Mouse (Mus musculus) liver, embryonic 14.5 days (tissue): ENCODE measurements at regions not wholly inside any gene's neighbourhood (a gene's known extent, or its start where the extent isn't known, plus 50 kb on each side); places are given as distances from the start of the nearest gene placed in this dataset.

Source experiments
- ATAC-seq: fragments of 200-750 bp; cut with Nextera tagmentation; 2 replicates; pipeline ENCODE4 v1.8.0; 2017; ENCODE audit warnings: moderate number of reproducible peaks, mild to moderate bottlenecking, moderate library complexity; ENCODE audit not compliant: insufficient read depth
- DNase-seq, 3 experiments: peaks; one replicate each; pipeline ENCODE4 v3.0.0-alpha.2; 2012 to 2013; ENCODE audit warnings: low read depth in 3 of 3, low spot score in 3 of 3
- H3K27ac ChIP-seq: fragments of 300-500 bp; sonication (generic); 2 replicates; pipeline ENCODE4 v1.5.1; 2014; ENCODE audit warnings: moderate library complexity, mild to moderate bottlenecking, control low read depth, inconsistent platforms
- H3K27me3 ChIP-seq: fragments of 300-500 bp; sonication (generic); 2 replicates; pipeline ENCODE4 v1.6.1; 2014; ENCODE audit warnings: mild to moderate bottlenecking, low read length, moderate library complexity; ENCODE audit not compliant: control insufficient read depth, insufficient read depth
- H3K36me3 ChIP-seq: fragments of 300-500 bp; sonication (generic); replicated peaks from 2 replicates; pipeline ENCODE4 v1.6.1; 2014; ENCODE audit warnings: low read depth; ENCODE audit not compliant: control insufficient read depth, insufficient read depth
- H3K4me1 ChIP-seq, 2 experiments: fragments of 200-500 bp in 1 of 2; fragments of 300-500 bp in 1 of 2; sonication (generic) in 1 of 2; replicated peaks; 2 replicates each; pipeline ENCODE4 v1.6.1; 2012 to 2014; ENCODE audit warnings: antibody characterized with exemption in 1 of 2, inconsistent platforms in 1 of 2, low read length in 1 of 2; ENCODE audit not compliant: control insufficient read depth in 2 of 2, insufficient read depth in 2 of 2
- H3K4me2 ChIP-seq: fragments of 300-500 bp; sonication (generic); 2 replicates; pipeline ENCODE4 v1.6.1; 2014; ENCODE audit warnings: low read depth, mild to moderate bottlenecking, control low read depth, moderate library complexity
- H3K4me3 ChIP-seq, 2 experiments: fragments of 200-500 bp in 1 of 2; fragments of 300-500 bp in 1 of 2; sonication (generic) in 1 of 2; 2 replicates each; pipeline ENCODE4 v1.5.1; 2012 to 2014; ENCODE audit warnings: low read depth in 2 of 2, low read length in 2 of 2, mild to moderate bottlenecking in 2 of 2, control low read depth in 1 of 2, inconsistent platforms in 1 of 2, moderate library complexity in 1 of 2; ENCODE audit not compliant: insufficient read depth in 1 of 2
- H3K9ac ChIP-seq: fragments of 300-500 bp; sonication (generic); replicated peaks from 2 replicates; pipeline ENCODE4 v1.6.1; 2014; ENCODE audit warnings: mild to moderate bottlenecking, control low read depth, moderate library complexity
- H3K9me3 ChIP-seq: fragments of 300-500 bp; sonication (generic); 2 replicates; pipeline ENCODE4 v1.6.1; 2016; ENCODE audit warnings: low read length, mixed read lengths; ENCODE audit not compliant: control insufficient read depth
- CTCF ChIP-seq: IDR thresholded peaks from 2 replicates; pipeline ENCODE4 v1.5.1; 2016; ENCODE audit warnings: antibody characterized with exemption, low read depth, control low read depth
- EP300 ChIP-seq: IDR thresholded peaks from 2 replicates; pipeline ENCODE4 v1.6.1; 2016; ENCODE audit warnings: antibody characterized with exemption, low read depth
- WGBS: fragments of 180-500 bp; shearing (Covaris S2); extraction: QIAGEN DNeasy Blood & Tissue Kit; methylation state at CpG from one replicate; pipeline ENCODE4 v1.1.7; 2014; ENCODE audit not compliant: insufficient replicate concordance; 5-methylcytosine and 5-hydroxymethylcytosine counted together

DNA sequence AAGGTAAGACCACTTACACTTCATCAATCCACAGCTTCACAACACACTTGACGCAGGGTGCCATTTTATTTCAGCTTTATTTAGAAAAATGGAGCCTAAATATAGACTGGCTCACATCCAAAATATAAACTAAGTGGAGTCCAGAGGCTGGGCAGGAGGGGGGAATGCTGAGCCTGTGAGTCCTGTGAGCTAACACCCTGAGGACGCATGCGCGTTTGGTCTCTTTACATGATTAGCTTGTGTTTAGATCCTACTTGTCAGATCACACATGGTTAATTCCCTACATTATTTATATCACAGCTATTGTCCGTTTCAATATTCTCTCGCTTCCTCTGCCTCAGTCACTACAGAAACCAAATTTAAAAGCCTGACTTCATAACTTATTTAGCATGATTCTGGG is 99.1 kb upstream of the Hnrnpa3 start:
- DNase-seq, result no peak
- Histone ChIP-seq H3K36me3 (no peaks in the 10 kb centered on the region), H3K27ac (no peak overlapping the region), H3K27me3 (no peaks in the 10 kb centered on the region), H3K4me1 (peaks cover 2 to 6% of the 10 kb centered on the region in 2 experiments; a peak in 3 of 4 replicates), H3K9ac (no peak overlapping the region), H3K4me2 (no peak overlapping the region), H3K4me3 (no peak overlapping the region), H3K9me3 (no peaks in the 10 kb centered on the region)
- 72% methylated on average over 6 of the region's 6 CpGs for WGBS
- TF ChIP-seq EP300 (no peak), CTCF (no peak)
- no peak for ATAC-seq

DNA sequence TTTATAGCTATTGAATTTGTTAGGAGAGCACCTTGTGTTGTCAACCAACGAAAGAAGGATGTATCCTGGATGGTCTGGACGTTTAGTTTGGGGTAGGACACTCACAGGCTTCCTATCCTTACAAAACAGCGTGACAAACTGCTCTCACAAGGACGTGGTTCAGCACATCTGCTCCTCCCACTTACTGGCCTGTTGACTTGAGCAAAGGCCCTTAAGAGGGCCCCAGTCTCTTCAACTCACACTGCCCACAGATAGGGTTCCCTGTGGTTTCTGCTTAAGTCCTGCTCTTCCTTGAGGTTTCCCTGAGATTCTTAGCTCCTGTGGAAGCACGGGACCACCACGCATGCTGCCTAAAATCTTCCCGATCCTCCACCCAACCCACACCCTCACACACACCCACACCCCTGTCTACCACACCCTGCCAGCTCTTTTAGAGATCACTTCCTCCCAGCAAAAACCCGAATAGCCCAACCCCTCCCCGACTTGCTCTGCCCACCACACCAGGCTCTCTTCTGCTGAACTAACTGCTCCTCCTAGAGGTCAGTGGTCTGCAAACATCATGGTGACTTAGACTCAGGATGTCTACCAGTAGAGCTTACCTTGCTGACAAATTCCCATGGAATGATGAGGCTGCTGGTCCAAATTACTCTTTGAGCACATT is 95.7 kb upstream of the Hnrnpa3 start:
- DNase-seq, result peak in 1 of 3 experiments; percentile 10
- Histone ChIP-seq H3K9me3 (no peaks in the 10 kb centered on the region), H3K9ac (no peak overlapping the region), H3K4me1 (peaks cover 2 to 6% of the 10 kb centered on the region in 2 experiments; a peak in 3 of 4 replicates), H3K27ac (no peak overlapping the region), H3K4me2 (peak overlapping the region; percentile 13; the same call in 1 of the 2 replicates), H3K36me3 (no peaks in the 10 kb centered on the region), H3K27me3 (no peaks in the 10 kb centered on the region), H3K4me3 (no peak overlapping the region)
- no peak for ATAC-seq
- TF ChIP-seq CTCF (peak; percentile 31; the same call in 1 of the 2 replicates), EP300 (no peak)
- 20% methylated on average over 9 of the region's 9 CpGs for WGBS

DNA sequence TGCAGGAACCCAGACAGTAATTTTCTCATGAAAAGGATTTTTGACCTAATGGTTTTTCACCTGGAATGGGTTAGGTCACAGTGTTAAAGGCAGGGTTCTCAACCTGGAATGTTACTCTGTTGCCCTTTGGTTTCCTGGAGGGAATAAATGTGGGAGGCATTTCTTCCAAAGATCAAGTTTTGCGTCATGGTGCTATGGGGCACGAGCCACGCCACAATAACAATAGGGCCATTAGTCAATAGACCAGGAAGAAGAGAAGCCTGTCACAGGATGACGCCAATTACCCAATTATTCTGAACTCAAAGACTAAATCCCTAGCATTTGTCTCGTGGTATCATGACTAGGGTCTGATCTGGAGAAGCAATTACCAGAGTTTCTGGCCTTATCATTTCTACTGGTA is 94.3 kb upstream of the Hnrnpa3 start:
- Histone ChIP-seq H3K4me2 (no peak overlapping the region), H3K36me3 (no peaks in the 10 kb centered on the region), H3K4me3 (no peak overlapping the region), H3K27ac (no peak overlapping the region), H3K9me3 (no peaks in the 10 kb centered on the region), H3K27me3 (no peaks in the 10 kb centered on the region), H3K9ac (no peak overlapping the region), H3K4me1 (peaks cover 2 to 6% of the 10 kb centered on the region in 2 experiments; a peak in 3 of 4 replicates)
- TF ChIP-seq EP300, result no peak
- WGBS, result 55% methylated on average over 5 of the region's 5 CpGs
- DNase-seq (no peak), ATAC-seq (no peak)

DNA sequence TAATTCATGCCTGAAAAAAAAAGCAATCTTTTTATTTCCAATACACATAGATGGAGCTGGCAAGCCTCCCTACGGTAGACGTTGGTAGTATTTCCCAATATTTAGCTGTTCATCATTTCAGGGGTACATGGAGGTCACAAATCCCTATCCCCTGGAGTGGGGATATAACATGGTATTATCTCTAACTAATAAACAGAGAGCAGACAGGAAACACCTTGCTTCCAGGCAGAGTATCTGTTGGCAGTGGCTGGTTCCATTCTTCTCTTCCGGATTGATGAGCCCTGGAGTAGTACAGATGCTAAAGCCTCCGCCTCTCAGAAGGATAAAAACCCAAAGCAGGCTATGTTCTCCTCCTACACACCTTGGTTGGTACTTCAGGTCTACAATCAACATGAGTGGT is 91.9 kb upstream of the Hnrnpa3 start:
- Histone ChIP-seq H3K9ac (no peak overlapping the region), H3K27ac (no peak overlapping the region), H3K36me3 (no peaks in the 10 kb centered on the region), H3K4me2 (no peak overlapping the region), H3K4me1 (peaks cover 2 to 6% of the 10 kb centered on the region in 2 experiments; a peak in 3 of 4 replicates), H3K4me3 (no peak overlapping the region), H3K9me3 (no peaks in the 10 kb centered on the region), H3K27me3 (no peaks in the 10 kb centered on the region)
- no peak for DNase-seq
- no peak for ATAC-seq
- TF ChIP-seq CTCF, result no peak
- no peak for TF ChIP-seq EP300
- WGBS, result 52% methylated on average over 4 of the region's 4 CpGs

DNA sequence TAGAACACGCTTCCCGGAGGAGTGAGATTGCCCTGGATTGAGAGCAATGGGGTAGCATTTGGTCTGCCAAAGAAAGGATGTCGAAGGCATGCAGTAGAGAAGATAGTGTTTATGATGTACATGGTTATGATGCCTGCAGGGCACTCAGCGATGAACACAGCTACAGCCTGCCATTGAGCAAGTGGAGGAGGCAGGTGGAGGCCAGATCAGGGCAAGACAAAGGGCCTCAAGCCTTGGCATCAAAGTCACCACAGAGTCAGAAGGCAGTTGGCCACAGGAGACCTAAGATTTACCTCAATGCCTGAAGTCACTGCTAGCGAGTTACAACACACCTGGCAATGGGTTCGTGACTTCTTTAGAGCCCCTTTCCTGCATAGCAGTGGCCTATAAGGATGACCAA is 89.3 kb upstream of the Hnrnpa3 start:
- TF ChIP-seq EP300, result no peak
- no peak for TF ChIP-seq CTCF
- H3K9me3 ChIP-seq, result no peaks in the 10 kb centered on the region
- 54% methylated on average over 6 of the region's 6 CpGs for WGBS
- DNase-seq (no peak), ATAC-seq (no peak)
- H3K27me3 ChIP-seq, result no peaks in the 10 kb centered on the region
- H3K9ac ChIP-seq, result no peak overlapping the region
- no peaks in the 10 kb centered on the region for H3K4me1 ChIP-seq
- H3K4me3 ChIP-seq, result no peak overlapping the region
- H3K27ac ChIP-seq, result no peak overlapping the region
- no peaks in the 10 kb centered on the region for H3K36me3 ChIP-seq
- H3K4me2 ChIP-seq, result no peak overlapping the region
